Mouse (Mus musculus): Measurements from ENCODE around the gene Bcap31. TPM values are rescaled to one million over a fixed set of nuclear protein-coding genes. Genes with fewer than 3 reads are reported as not detected.

Bcap31 gene
- polyA plus RNA-seq, 1 experiment from 2014 or later, result 288 TPM

DNA sequence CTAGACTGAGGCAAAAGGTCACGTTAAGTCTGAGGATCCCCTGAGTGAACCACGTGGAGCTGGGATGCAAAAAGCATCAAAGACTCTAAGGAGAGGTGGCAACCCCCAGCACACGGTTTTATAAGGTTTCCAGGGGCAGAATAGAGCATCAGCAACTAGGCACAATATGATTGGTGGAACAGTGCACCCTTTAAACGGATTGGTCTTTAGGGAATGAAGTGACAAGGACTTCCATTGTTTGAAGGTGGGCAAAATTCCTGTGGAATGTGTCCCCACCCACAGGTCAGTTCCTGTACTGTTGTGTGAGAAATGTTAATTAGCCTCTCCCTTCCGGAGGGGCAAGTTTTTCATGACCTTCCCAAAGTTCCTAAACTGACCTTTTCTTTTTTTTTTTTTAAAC, 23.2 kb upstream of the Bcap31 start:
- no peak for TF ChIP-seq CTCF (IDR thresholded peaks at IDR 0.05; ENCODE audit: low read depth)
- H3K27ac ChIP-seq, result no peak overlapping the region
- 66% methylated on average over 5 of the region's 5 CpGs for WGBS
- H3K4me1 ChIP-seq (replicated peaks; ENCODE audit: insufficient read depth, low read length), result no peaks in the 10 kb centered on the region
- H3K9me3 ChIP-seq (replicated peaks; ENCODE audit: low read length), result no peaks in the 10 kb centered on the region
- no peak for ATAC-seq (replicated peaks; ENCODE audit: low FRiP score, low read depth)
- H3K36me3 ChIP-seq (ENCODE audit: insufficient read depth, low read length), result no peaks in the 10 kb centered on the region
- H3K9ac ChIP-seq (ENCODE audit: low read depth, low read length), result no peak overlapping the region
- no peak for DNase-seq (ENCODE audit: low spot score)
- no peak overlapping the region for H3K4me3 ChIP-seq (replicated peaks; ENCODE audit: low read depth, low read length)
- H3K27me3 ChIP-seq (ENCODE audit: insufficient read depth, low read length), result no peaks in the 10 kb centered on the region
- H3K4me2 ChIP-seq (ENCODE audit: low read length), result no peak overlapping the region

DNA sequence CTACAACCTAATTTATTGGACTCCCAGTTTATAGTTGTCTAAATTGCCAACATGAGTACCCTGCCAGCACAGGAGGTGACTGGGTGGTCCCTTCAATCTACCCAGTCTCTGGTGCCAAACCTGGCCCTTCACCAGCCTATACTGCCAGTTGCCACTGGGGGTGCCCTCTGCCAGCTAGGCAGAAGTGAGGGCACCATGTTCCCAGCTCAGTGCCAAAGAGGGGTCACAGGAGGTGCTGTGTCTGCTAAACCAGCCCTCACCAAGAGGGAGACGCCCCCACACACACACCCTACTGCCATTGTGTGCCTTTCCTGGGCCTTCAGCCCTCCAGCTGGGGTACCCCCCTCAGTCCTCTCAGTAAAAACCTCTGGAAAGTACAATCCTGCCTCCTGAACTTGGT, 22.2 kb upstream of the Bcap31 start:
- DNase-seq (ENCODE audit: low spot score) (no peak), ATAC-seq (replicated peaks; ENCODE audit: low FRiP score, low read depth) (no peak)
- 87% methylated on average over 1 of the region's 1 CpGs for WGBS
- Histone ChIP-seq H3K4me3 (replicated peaks; ENCODE audit: low read depth, low read length) (no peak overlapping the region), H3K27ac (no peak overlapping the region), H3K27me3 (ENCODE audit: insufficient read depth, low read length) (no peaks in the 10 kb centered on the region), H3K9me3 (replicated peaks; ENCODE audit: low read length) (no peaks in the 10 kb centered on the region), H3K4me2 (ENCODE audit: low read length) (no peak overlapping the region), H3K36me3 (ENCODE audit: insufficient read depth, low read length) (no peaks in the 10 kb centered on the region), H3K9ac (ENCODE audit: low read depth, low read length) (no peak overlapping the region), H3K4me1 (replicated peaks; ENCODE audit: insufficient read depth, low read length) (no peaks in the 10 kb centered on the region)
- peak; percentile 24; the same call in 1 of the 2 replicates for TF ChIP-seq CTCF (IDR thresholded peaks at IDR 0.05; ENCODE audit: low read depth)

GRCm38 (mm10) chrX:73730908-73731307, 14.9 kb upstream of the Bcap31 start:
- no peak for ATAC-seq (replicated peaks; ENCODE audit: low FRiP score, low read depth)
- Histone ChIP-seq H3K9ac (ENCODE audit: low read depth, low read length) (no peak overlapping the region), H3K36me3 (ENCODE audit: insufficient read depth, low read length) (no peaks in the 10 kb centered on the region), H3K4me2 (ENCODE audit: low read length) (no peak overlapping the region), H3K27me3 (ENCODE audit: insufficient read depth, low read length) (no peaks in the 10 kb centered on the region), H3K4me3 (replicated peaks; ENCODE audit: low read depth, low read length) (no peak overlapping the region), H3K27ac (no peak overlapping the region), H3K4me1 (replicated peaks; ENCODE audit: insufficient read depth, low read length) (no peaks in the 10 kb centered on the region), H3K9me3 (replicated peaks; ENCODE audit: low read length) (no peaks in the 10 kb centered on the region)
- TF ChIP-seq CTCF (IDR thresholded peaks at IDR 0.05; ENCODE audit: low read depth), result no peak
- no peak for DNase-seq (ENCODE audit: low spot score)
- 41% methylated on average over 1 of the region's 1 CpGs for WGBS

DNA sequence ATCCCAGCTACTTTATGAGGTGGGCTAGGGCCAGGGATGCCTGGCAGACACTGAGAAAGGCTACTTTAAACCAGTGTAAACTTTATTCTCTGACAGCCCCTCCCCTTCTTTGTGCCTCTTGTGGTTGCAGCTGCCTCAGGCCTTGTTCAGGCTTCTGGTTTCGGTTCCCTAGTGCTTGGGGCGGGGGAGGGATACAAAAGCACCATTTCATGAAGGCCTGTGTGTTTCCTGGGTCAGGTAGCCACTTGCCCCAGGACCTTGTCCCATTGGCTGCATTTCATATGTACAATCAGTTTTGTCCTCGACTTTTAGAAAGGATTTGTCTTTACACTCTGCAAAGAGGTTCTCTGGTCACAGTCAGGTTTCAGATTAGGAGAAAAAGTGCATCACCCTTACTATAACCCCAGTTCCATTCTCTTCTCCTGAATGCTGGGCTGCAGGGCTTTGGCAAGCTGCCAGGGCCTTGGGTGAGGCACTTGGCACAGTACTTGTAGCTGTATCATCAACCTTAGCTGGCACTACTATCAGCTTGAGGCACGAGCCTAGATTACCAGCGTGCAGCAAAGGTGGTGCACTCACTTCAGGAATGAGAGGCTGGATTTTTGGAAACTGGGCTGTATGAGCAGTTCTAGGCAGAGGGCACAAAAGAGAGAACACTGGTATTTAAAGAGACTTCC, 2.8 kb upstream of the Bcap31 start:
- Histone ChIP-seq H3K4me2 (ENCODE audit: low read length) (peak overlapping the region; percentile 27; the same call in 1 of the 2 replicates), H3K27me3 (ENCODE audit: insufficient read depth, low read length) (no peaks in the 10 kb centered on the region), H3K36me3 (ENCODE audit: insufficient read depth, low read length) (no peaks in the 10 kb centered on the region), H3K4me3 (replicated peaks; ENCODE audit: low read depth, low read length) (no peak overlapping the region), H3K9me3 (replicated peaks; ENCODE audit: low read length) (no peaks in the 10 kb centered on the region), H3K9ac (ENCODE audit: low read depth, low read length) (no peak overlapping the region), H3K27ac (0 out of 2 replicates have a peak overlapping the region, but pooled peaks have one; percentile 13), H3K4me1 (replicated peaks; ENCODE audit: insufficient read depth, low read length) (no peaks in the 10 kb centered on the region)
- no peak for TF ChIP-seq CTCF (IDR thresholded peaks at IDR 0.05; ENCODE audit: low read depth)
- 48% methylated on average over 5 of the region's 5 CpGs for WGBS
- ATAC-seq (replicated peaks; ENCODE audit: low FRiP score, low read depth) (no peak), DNase-seq (ENCODE audit: low spot score) (no peak)

GRCm38 (mm10) chrX:73718271-73718670, 2.3 kb upstream of the Bcap31 start:
- no peaks in the 10 kb centered on the region for H3K4me1 ChIP-seq (replicated peaks; ENCODE audit: insufficient read depth, low read length)
- H3K9ac ChIP-seq (ENCODE audit: low read depth, low read length), result no peak overlapping the region
- TF ChIP-seq CTCF (IDR thresholded peaks at IDR 0.05; ENCODE audit: low read depth), result no peak
- no peak overlapping the region for H3K27ac ChIP-seq
- ATAC-seq (replicated peaks; ENCODE audit: low FRiP score, low read depth) (no peak), DNase-seq (ENCODE audit: low spot score) (no peak)
- H3K36me3 ChIP-seq (ENCODE audit: insufficient read depth, low read length), result no peaks in the 10 kb centered on the region
- H3K27me3 ChIP-seq (ENCODE audit: insufficient read depth, low read length), result no peaks in the 10 kb centered on the region
- WGBS, result 39% methylated on average over 3 of the region's 3 CpGs
- H3K4me3 ChIP-seq (replicated peaks; ENCODE audit: low read depth, low read length), result no peak overlapping the region
- peak overlapping the region; percentile 27; the same call in 1 of the 2 replicates for H3K4me2 ChIP-seq (ENCODE audit: low read length)
- no peaks in the 10 kb centered on the region for H3K9me3 ChIP-seq (replicated peaks; ENCODE audit: low read length)

DNA sequence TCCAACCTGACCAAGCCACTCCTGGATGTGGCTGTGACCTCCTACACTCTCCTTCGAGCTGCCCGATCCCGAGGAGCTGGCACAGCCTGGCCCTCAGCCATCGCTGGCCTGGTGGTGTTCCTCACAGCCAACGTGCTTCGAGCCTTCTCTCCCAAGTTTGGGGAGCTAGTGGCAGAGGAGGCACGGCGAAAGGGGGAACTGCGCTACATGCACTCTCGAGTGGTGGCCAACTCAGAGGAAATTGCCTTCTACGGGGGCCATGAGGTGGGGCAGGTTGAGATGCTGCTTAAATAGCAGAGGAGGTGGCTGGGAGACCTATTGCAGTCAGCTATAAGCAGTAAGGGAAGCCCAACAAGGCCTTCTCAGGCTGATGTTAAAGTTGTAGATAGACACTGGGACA, 1.7 kb upstream of the Bcap31 start:
- no peaks in the 10 kb centered on the region for H3K4me1 ChIP-seq (replicated peaks; ENCODE audit: insufficient read depth, low read length)
- H3K36me3 ChIP-seq (ENCODE audit: insufficient read depth, low read length), result no peaks in the 10 kb centered on the region
- H3K9ac ChIP-seq (ENCODE audit: low read depth, low read length), result peak overlapping the region; percentile 49; the same call in 1 of the 2 replicates
- H3K4me2 ChIP-seq (ENCODE audit: low read length), result peak overlapping the region; percentile 57
- peak overlapping the region; percentile 49; the same call in 1 of the 2 replicates for H3K4me3 ChIP-seq (replicated peaks; ENCODE audit: low read depth, low read length)
- no peak for TF ChIP-seq CTCF (IDR thresholded peaks at IDR 0.05; ENCODE audit: low read depth)
- H3K27ac ChIP-seq, result no peak overlapping the region
- DNase-seq (ENCODE audit: low spot score) (no peak), ATAC-seq (replicated peaks; ENCODE audit: low FRiP score, low read depth) (no peak)
- H3K27me3 ChIP-seq (ENCODE audit: insufficient read depth, low read length), result no peaks in the 10 kb centered on the region
- 69% methylated on average over 11 of the region's 11 CpGs for WGBS
- no peaks in the 10 kb centered on the region for H3K9me3 ChIP-seq (replicated peaks; ENCODE audit: low read length)

Measured in kidney, postnatal 0 days (tissue).